Mouse (Mus musculus): ENCODE data around the gene Rab40c.

DNA sequence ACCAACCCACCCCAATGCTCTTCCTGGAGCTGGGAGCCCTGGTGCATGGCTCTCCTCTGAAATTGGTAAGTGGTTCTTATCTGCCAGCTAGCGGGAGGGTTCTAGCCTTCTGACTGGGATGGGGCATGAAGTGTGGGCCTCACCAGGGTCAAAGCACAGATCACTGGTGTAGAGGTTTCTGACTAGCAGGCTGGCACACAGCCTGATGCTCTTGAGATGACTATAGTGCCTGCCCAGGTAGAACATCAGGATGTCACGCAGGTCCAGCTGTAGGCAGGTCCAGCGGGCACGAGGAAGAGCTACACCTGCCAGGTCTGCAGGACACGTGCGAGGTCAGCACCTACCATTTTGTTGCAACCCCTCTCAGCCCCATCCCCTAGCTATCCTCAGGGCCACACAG, 59.3 kb downstream of the Rab40c start:
- TF ChIP-seq CTCF (conservative IDR thresholded peaks at IDR 0.05; ENCODE audit: insufficient read depth, insufficient read length, low read depth, low read length) (no peak), POLR2A (IDR thresholded peaks at IDR 0.05; ENCODE audit: low read depth, low read length) (no peak)
